Mouse (Mus musculus): Measurements from ENCODE around the gene 1700015G11Rik.

1700015G11Rik gene

GRCm38 (mm10) chr7:51967581-51967980, 47.9 kb downstream of the 1700015G11Rik start:
- DNase-seq (ENCODE audit: low spot score in 2 of 2), result no peak

- DNase-seq (ENCODE audit: low spot score in 2 of 2), result no peak
Measured at GRCm38 (mm10) chr7:51964681-51965080, 50.8 kb downstream of the 1700015G11Rik start.

- DNase-seq (ENCODE audit: low spot score in 2 of 2), result no peak
Measured at GRCm38 (mm10) chr7:51962219-51962952, 53.1 kb downstream of the 1700015G11Rik start.

Measured in natural killer cell, adult 2 months (primary cell).